In genomic region chr8:126671594-126671993, GRCm38 (mm10) we compare ENCODE assay signal across 31 mouse cellular contexts.
"Had no signal": no experiment of that assay in that cellular context is flagged by ENCODE, and none has a peak within 500 bp of the region (broad histone marks: within the 10 kb centered on the region; RNA-seq: fewer than 3 reads in every experiment).

No protein-coding gene starts in this region.

- ATAC-seq: liver, embryonic 12.5 days; liver, postnatal 0 days; lung, postnatal 0 days; midbrain, embryonic 13.5 days; midbrain, embryonic 15.5 days; midbrain, embryonic 16.5 days had no signal

- DNase-seq: left cerebral cortex, postnatal 4 days; liver; liver, embryonic 13.5 days; liver, postnatal 0 days; lung, adult 18-20 months; lung, adult 2 months; lung, embryonic 14.5 days; lung, postnatal 10 days; lung, postnatal 14 days; lung, postnatal 36 days; lung, postnatal 4 days; midbrain, embryonic 14.5 days had no signal

- H3K9me3 ChIP-seq: limb, embryonic 10.5 days; limb, embryonic 12.5 days; limb, embryonic 13.5 days; limb, embryonic 15.5 days; liver, embryonic 12.5 days; liver, embryonic 13.5 days; liver, embryonic 15.5 days; lung, embryonic 15.5 days; megakaryocyte, embryonic 14.5 days; midbrain, embryonic 10.5 days; midbrain, embryonic 12.5 days; midbrain, embryonic 13.5 days; midbrain, embryonic 15.5 days had no signal

- H3K4me2 ChIP-seq: limb, embryonic 12.5 days; limb, embryonic 13.5 days; limb, embryonic 15.5 days; liver, embryonic 11.5 days; liver, embryonic 12.5 days; liver, embryonic 13.5 days; liver, embryonic 15.5 days; lung, embryonic 14.5 days; lung, embryonic 15.5 days; midbrain, embryonic 11.5 days; midbrain, embryonic 12.5 days; midbrain, embryonic 13.5 days; midbrain, embryonic 15.5 days had no signal

- H3K9ac ChIP-seq: limb, embryonic 12.5 days; limb, embryonic 13.5 days; limb, embryonic 15.5 days; liver, embryonic 12.5 days; liver, embryonic 13.5 days; liver, embryonic 14.5 days; liver, embryonic 15.5 days; liver, postnatal 0 days; lung, embryonic 14.5 days; lung, embryonic 15.5 days; midbrain, embryonic 12.5 days; midbrain, embryonic 13.5 days; midbrain, embryonic 15.5 days had no signal

- H3K27ac ChIP-seq: limb, embryonic 10.5 days; limb, embryonic 12.5 days; limb, embryonic 13.5 days; limb, embryonic 15.5 days; liver, embryonic 12.5 days; liver, embryonic 13.5 days; liver, embryonic 14.5 days; liver, embryonic 15.5 days; lung, embryonic 15.5 days; macrophage; midbrain, embryonic 10.5 days; midbrain, embryonic 12.5 days; midbrain, embryonic 13.5 days; midbrain, embryonic 15.5 days had no signal

- H3K4me3 ChIP-seq: limb, embryonic 10.5 days; limb, embryonic 12.5 days; limb, embryonic 13.5 days; limb, embryonic 15.5 days; liver, embryonic 12.5 days; liver, embryonic 13.5 days; liver, embryonic 15.5 days; lung, embryonic 15.5 days; megakaryocyte, embryonic 14.5 days; midbrain, embryonic 10.5 days; midbrain, embryonic 12.5 days; midbrain, embryonic 13.5 days; midbrain, embryonic 15.5 days; myocyte had no signal

- H3K27me3 ChIP-seq: limb, embryonic 12.5 days; limb, embryonic 13.5 days; limb, embryonic 15.5 days; liver, embryonic 12.5 days; liver, embryonic 13.5 days; liver, embryonic 15.5 days; lung, embryonic 15.5 days; megakaryocyte, embryonic 14.5 days; midbrain, embryonic 12.5 days; midbrain, embryonic 13.5 days; midbrain, embryonic 15.5 days had no signal

- H3K36me3 ChIP-seq: limb, embryonic 10.5 days; limb, embryonic 12.5 days; limb, embryonic 13.5 days; limb, embryonic 15.5 days; liver, embryonic 12.5 days; liver, embryonic 13.5 days; liver, embryonic 15.5 days; lung, embryonic 15.5 days; midbrain, embryonic 10.5 days; midbrain, embryonic 12.5 days; midbrain, embryonic 13.5 days; midbrain, embryonic 15.5 days had no signal
